Mouse (Mus musculus) thymus, adult 18-20 months (tissue): ENCODE measurements around the gene Rabgap1l.

Source experiments
- DNase-seq, 2 experiments: peaks; one replicate each; pipeline ENCODE4 v3.0.0; 2022; ENCODE audit warnings: mixed read lengths in 2 of 2

The Rabgap1l gene

GRCm38 (mm10) chr1:160792686-160793355 is at the start of gene Rabgap1l:
TSS of gene Rabgap1l (minus strand) at chr1:160793211.
- DNase-seq, result peak; percentile 77 to 84

DNA sequence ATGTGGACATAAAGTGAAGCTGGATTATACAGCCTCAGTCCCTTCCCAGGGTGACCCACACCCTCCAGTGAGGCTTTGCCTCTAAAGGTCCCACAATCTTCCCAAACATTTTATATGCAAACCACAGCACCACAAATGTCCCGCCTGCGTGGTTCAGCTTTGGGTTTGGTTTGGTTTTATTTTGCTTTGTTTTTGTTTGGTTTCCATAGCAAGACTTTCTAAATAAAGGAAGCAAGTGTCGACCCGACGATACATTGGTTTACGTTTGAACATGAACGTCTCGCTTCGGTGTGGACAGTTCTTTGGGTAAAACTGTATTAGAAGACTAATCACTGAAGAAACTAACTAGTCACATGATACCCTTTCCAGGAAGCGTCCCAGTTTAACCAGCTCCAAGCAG is 49.6 kb upstream of the Rabgap1l start:
- no peak for DNase-seq

DNA sequence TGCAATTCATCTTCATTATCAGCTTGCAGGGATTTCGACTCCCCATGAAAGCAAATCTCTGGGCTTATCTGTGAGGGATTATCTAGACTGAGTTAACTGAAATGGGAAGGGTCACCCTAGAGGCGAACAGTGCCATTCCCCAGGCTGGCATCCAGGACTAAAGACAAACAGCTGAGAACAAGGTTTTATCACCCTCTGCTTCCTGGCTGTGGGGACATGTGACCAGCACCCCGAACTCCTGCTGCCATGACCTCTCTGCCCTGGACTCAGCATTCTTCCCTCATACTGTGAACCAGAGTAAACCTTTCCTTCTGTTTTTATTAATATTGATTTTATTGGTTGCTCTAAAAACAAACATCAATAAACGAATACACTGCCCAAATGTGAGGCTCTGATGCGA is 47.6 kb upstream of the Rabgap1l start:
- no peak for DNase-seq

DNA sequence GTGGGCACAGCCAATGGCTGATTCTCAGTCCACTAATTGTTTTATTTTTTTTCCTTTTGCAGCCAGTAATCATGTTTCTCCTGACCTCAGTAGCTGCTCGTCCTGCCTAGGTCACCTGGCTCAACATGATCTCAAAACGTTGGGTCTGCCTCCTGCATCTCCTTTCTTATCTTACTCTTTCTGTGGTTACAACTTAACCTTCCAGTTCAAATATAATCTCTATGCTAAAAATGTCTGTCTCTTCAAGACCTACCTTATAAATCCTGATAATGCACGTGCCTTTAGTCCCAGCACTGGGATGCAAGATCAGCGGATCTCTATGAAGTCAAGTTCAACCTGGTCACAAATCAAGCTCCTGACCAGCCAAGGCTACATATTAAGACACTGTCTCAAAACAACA is 46.1 kb upstream of the Rabgap1l start:
- no peak for DNase-seq

- DNase-seq, result no peak
These were observed 41.4 kb upstream of the Rabgap1l start for GRCm38 (mm10) chr1:160834446-160834845.

DNA sequence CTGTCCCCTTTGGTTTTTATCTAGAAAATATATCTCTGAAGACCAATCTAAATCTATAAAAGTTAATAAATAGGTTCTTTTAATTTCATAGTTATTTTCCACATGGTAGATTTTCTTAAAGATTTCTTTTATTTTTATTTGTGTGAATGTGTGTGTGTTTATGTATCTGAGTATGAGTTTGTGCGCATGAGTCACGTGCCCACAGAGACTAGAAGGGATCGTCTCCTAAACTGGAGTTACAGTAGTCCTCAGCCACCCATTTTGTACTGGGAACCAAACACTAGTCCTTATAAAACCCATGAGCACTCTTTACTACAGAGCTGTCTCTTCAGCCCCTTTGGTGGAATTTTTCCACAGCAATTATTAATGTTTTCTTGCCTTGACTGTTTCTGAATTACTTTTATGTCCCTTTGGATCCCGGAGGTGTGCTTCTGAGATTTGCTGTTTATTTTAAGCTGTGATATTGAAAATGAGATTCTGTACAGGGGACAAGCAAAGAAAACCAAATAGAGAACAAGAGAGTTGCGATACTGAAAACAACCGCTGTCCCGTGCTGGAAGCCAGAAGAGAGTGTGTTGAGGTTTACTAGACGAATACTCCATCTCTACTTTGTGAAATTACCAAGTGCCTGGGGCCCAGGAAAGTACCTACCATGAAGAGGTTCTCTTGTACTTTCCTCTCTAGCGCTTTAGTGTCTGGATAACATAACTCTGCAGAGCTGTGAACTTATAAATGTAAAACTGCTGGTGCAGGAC is 39.4 kb upstream of the Rabgap1l start:
- DNase-seq, result no peak

DNA sequence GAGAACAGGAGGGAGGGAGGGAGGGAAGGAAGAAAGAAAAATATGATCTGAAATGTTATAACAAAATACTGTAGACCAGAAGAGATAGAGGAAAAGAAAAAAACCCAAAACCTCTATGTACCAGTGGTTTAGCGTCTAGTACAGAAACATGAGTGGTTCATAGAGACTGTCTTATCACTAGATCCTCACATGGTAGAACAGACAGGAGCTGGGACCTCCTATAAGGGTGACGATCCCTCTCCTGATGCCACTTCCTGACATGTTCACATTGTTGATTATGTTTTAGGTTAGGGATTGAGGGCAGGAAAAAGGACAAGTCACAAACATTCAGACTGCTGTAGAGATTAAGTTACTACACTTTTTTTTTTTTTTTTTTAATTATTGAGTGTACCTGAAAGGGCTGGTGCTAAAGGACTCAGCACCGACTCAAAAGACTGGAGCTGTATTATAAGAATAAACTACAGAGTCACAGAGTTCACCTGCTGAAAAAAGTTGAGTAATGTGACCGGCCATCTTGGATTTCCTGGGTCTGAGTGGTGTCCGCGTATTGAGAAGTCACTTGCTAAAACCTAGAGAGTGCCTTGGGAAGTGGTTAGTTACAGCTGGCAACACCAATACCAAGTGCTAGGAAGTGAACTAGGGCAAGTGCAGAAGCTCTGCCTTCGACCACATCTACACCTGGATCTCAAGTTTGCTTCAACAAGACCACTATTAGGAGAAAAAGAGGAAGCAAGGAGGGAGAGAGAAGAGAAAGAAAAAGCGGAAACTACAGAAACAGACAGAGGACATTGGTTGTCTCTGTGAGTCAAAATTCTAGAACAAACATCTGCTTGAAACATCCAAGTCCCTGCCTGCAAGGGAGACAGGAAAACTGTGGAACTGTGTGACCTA is 37.8 kb upstream of the Rabgap1l start:
- DNase-seq, result no peak

DNA sequence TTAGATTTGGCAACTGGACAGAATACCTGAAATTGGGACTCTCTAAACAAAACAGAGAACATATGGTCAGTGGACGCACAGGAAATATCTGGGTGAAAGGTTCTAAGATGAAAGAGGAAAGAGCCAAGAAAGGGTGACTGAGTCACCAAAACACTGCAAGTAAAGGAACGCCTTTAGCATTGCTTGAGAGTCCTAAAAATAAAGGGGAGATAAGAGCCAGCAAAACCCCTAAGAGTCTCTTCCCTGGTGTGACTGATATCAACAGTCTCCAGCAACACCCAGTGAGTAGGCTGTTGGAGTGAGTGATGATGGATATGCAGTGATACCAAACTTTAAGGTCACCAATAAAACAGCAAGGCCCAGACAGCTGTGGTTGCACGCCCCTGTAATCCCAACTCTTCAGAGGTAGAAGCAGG is 32.4 kb upstream of the Rabgap1l start:
- DNase-seq, result no peak

- DNase-seq, result no peak
These were observed 30.6 kb upstream of the Rabgap1l start for GRCm38 (mm10) chr1:160823638-160824037.

DNA sequence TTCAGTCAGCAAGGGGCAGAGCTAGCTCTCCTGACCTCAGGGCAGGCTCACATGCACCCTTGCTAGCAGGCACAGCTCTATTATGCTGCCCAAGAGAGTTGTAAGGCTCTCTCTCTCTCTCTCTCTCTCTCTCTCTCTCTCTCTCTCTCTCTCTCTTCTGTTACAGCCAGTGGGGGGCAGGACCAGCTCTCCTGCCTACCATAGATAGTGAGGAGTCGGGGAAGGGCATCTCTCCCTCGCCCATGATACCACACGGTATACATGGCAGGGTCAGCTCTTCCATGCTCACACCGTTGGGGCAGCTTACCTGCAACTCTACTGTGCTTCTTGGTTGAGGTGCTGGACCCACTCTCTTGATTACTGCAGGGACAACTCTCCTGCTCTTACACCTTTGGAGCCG is 21.2 kb upstream of the Rabgap1l start:
- no peak for DNase-seq

DNA sequence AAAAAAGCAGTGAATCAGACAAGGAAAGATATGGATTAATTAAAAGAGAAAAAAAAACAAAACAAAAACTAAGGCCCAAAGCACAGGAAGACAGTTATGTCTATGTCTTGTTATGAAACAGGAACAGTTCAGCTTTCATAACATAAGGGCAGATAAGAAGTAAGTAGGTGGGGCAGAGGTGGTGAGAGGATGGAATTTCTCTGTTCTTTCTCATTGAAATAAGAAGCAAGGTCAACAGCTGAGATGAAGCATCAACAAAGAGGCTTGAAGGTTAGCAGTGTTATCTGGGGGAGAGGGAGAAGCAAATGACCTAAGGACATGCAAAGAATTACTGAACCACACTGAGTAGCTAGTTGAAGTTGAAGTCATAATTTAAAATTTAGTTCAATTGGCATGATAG is 19.4 kb upstream of the Rabgap1l start:
- no peak for DNase-seq

DNA sequence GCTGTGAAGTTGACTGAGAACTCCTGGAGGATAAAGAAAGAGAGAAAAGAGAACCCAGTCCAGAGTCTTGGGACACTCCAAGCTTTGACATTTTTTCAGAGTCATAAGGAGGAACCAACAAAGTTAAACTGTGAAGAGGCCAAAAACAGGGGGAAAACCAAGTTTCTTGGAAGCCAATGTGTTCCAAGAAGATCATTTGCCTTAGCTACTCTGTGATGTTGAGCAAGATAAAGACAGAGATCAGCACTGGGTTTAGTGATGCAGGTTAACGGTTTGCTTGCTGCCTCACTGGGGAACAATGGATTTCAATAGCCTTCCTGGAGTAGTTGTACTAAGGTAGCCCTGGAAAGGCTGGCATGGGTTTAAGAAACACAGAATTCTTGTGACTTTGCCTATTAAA is 18.9 kb upstream of the Rabgap1l start:
- DNase-seq, result no peak

DNA sequence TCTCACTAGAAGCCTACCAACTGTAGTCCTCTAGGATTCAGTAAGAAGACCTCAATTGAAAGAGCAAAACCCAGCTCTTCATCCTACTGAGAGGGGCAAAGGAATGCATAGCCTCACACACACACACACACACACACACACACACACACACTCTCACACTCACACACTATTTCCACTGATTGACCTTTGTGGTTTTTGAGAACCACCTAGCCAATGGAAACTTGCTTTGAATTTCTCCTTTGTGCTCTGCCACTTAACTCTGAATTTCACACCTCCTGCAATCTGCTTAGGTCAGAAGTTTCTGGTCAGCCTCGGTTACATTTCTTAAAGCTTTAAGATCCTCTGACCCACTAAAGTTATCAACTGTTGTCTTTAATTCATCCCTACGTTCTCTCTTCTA is 12.3 kb upstream of the Rabgap1l start:
- DNase-seq, result no peak

GRCm38 (mm10) chr1:160799972-160800371 is 7.0 kb upstream of the Rabgap1l start:
- DNase-seq, result no peak

DNA sequence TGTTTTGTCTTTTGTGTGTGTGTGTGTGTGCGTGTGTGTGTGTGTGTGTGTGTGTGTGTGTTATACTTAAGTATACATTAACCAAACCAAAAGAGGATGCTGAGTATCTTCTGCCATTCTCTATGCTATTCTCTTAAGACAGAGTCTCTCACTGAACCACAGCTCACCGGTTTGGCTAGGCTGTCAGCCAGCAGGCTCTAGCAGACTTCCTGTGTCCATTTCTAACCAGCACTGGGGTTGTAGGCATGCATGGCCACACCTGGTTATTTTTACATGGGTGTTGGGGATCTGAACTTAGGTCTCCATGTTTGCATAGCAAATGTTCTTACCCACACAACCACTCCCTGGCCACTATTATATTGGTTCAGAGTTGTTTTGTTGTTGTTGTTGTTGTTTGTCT is 2.0 kb upstream of the Rabgap1l start:
- no peak for DNase-seq

DNA sequence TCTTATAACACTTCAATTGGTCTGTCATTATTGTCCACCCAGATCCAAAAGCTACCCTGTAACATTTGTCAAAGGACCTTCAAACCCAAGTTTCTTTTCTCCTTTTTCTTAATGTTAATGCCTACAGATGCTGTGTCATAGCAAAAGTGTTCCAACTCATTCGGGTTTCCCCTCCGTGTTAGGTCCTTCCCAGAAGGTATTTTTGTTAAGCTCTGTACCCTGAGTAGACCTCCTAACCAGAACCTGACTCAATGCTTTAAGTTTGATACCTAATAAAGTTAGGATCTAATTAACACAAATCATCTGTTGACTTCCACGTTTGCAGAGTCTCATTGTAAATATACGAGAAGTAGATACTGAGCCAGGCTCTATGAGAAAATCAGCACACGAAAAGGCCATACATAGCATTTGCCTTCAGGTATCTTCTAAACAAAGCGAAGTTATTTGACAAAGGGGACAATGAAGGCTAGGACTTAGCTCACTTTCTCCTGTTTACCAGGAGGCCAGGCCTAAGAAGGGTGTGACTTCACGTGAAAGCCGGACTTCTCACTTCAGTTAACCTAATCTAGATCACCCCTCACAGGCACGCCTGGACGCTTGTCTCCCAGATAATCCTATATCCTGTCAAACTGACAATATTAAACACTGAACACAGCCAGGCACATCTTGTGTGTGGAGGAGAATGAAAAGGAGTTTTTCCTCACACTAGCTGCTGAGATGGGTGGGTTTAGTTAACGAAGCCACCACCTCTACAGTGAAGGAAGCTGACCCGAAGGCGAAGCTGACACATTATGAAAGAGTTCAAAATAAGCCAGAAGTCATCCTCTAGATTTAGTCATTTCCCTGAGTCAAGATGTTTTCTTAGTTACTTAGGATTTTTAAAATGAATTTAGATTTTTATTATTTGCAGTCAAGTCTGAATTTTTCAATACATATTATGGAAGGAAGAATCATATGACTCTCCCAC is 1.1 kb upstream of the Rabgap1l start:
- no peak for DNase-seq

DNA sequence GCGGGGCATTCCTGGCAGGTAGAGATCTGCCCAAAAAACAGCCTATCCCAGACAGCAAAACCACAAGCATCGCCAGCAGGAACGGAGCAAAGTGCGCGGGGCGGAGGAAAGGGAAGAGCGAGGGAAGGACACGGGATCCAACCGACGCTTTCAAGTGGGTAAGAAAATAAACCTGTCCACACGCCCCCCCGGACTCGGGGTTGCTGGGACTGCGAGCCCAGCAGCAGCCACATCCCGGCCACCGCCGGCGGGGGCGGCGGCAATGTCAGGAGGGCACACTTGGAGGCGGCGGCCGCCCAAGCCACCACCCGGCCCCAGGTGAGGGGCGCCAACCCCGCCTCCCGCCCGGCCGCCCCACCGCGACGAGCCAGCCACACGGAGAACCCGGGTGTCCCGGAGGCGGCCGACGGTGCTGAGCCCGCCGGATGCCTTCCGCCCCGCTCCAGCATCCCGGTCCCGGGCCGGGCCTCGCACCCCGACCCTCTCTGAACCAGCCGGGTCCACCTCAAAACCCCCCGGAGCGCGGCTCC is 790 bp downstream of the Rabgap1l start:
- DNase-seq, result no peak

GRCm38 (mm10) chr1:160791381-160792155 is 1.4 kb downstream of the Rabgap1l start:
- peak in 1 of 2 experiments; percentile 31 for DNase-seq

DNA sequence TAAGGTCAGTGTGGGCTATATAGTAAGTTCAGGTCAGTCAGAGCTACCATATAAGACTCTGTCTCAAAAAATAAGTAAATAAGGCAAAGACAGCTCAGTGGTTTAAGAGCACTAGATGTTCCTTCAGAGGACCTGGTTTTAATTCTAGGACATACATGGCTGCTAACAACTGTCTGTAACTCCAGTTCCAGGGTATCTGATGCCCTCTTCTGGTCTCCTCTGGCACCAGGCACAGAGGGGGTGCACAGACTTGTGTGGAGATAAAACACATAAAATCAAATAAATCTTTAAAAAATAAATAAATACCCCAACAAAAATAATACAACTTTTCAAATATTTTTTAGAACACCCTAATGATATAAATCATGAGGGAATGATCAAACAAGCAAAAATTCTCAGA is 2.4 kb downstream of the Rabgap1l start:
- no peak for DNase-seq

DNA sequence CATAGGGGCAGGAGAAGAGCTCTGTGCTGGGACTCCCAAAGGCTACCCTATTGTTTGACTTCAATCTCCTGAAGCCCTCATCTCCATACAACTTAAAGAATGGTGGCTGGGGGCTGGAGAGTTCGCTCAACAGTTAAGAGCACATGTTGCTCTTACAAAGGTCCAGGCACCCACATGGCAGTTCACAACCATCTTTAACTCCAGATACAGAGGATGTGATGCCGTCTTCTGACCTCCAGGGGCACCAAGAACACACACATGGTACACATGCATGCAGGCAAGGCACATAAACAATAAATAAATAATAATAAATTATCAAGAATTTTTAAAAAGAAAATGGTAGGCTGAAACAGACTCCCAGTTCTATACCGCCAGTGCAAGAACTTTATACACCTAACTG is 3.1 kb downstream of the Rabgap1l start:
- no peak for DNase-seq

GRCm38 (mm10) chr1:160787926-160788325 is 5.1 kb downstream of the Rabgap1l start:
- no peak for DNase-seq
